Mouse (Mus musculus) heart, postnatal 25 days (tissue): ENCODE measurements around the gene Catsper2. TPM values are rescaled to one million over a fixed set of nuclear protein-coding genes. Genes with fewer than 3 reads are reported as not detected.
"Not testable (repeated sequence)": the region's sequence is repeated elsewhere in the genome, so short reads cannot be mapped to it uniquely, and the experiment has no call there.

ENCODE experiments used
- DNase-seq: peaks from one replicate; pipeline ENCODE4 v3.0.0; 2022; ENCODE audit warnings: low spot score
- intact Hi-C: fragments of 180-260 bp; cut with DNase I; formaldehyde crosslinking; loops from one replicate; pipeline ENCODE4 v1.15.1; 2025
- total RNA-seq, 2 experiments: library from RNA; stranded (reverse); gene quantifications; 2 replicates each; pipeline ENCODE4 v1.2.3; 2021

Catsper2 gene
- total RNA-seq, 2 experiments from 2014 or later: 2.3 to 2.9 TPM

GRCm38 (mm10) chr2:121440834-121441605 lies 27.4 kb upstream of the Catsper2 start:
- intact Hi-C loops: loop anchor here (10.0 kb wide), 1 partner anchor 934 kb away; no protein-coding TSS in a partner anchor
- DNase-seq: no peak

- no peak for DNase-seq
- intact Hi-C loops: loop anchor here (1.0 to 10.0 kb wide), 2 partner anchors 22 to 935 kb away; no protein-coding TSS in a partner anchor
Measured at GRCm38 (mm10) chr2:121439746-121440145, 26.2 kb upstream of the Catsper2 start.

DNA sequence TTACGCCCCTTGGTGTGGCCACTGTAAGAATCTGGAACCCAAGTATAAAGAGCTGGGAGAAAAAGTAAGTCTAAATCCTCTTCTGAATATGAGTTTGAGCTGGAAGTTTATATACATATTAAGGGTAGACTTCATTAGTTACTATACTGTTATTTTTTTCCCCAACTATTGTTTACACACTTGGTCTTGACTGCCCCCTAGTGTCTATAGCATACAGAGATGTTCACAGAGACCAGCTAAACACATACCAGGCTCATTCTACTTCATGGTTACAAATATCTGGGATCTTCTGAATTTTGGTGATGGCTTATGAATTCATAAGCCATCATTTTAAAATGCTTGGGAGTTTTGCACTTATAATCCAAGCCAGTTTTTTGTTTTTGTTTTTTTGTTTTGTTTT lies 21.3 kb upstream of the Catsper2 start:
- intact Hi-C loops: no loop called here
- no peak for DNase-seq

GRCm38 (mm10) chr2:121425890-121426289 lies 12.3 kb upstream of the Catsper2 start:
- intact Hi-C loops: no loop called here

DNA sequence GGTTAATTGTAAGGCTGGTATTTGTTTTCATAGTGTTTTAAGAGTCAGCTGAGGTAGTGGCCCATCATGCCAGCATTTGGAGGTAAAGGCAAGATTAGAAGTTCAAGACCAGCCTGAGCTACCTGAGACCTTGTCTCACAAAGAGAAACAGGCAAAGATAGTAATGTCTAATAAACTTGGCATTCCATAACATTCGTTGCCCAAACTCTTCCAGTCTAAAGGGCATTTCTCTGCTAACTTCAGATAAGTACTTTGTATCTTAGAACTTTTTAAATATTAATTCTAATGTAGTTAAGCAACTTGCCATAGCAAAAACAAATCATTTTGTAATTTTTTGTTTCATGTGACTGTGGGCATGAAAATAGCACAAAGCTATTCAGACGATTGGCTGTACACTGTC lies 9.6 kb upstream of the Catsper2 start:
- DNase-seq: no peak
- intact Hi-C loops: no loop called here

More at GRCm38 (mm10) chr2:121425890-121426289, 12.3 kb upstream of the Catsper2 start:
- DNase-seq: no peak

DNA sequence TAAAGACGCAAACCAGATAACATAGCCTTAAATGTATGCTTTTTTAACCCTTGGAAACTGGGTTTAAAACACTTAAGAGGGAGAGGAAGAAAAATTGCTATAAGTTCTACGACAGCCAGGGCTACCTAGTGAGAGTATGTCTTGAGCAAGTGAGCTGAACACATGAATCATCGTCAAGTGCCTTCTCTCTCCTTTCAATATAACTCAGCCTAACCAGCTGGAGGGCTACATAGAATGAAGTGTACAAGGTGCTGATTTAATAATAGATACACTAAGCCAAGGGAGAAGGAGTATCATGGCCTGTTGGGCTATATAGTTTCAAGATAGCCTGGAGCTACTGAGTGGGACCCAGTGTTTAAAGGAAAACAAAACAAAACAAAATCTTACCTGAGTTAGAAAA lies 4.9 kb upstream of the Catsper2 start:
- intact Hi-C loops: no loop called here
- DNase-seq: no peak

- intact Hi-C loops: no loop called here
- no peak for DNase-seq
Measured at GRCm38 (mm10) chr2:121416356-121416755, 2.8 kb upstream of the Catsper2 start.

DNA sequence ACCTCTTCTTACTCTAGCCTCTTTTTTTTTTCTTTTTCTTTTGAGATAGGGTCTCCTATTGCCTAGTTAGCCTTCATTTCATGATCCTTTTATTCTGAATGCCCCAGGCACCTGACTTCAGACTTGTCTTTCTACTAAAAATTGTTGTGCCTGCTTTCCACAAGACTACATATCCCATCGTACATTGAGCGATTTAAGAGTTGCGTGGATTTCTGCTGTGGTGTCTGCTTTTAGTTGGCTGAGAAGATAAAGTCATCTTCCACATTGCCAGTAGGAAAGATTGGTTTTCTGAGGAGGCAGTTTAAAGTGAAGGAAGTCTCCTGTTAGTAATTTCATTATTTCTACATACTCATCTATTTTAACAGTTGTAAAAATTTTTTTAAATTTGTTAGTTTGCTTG lies 2.0 kb upstream of the Catsper2 start:
- no peak for DNase-seq
- intact Hi-C loops: no loop called here

- intact Hi-C loops: no loop called here
- no peak for DNase-seq
Measured at GRCm38 (mm10) chr2:121415103-121415502, 1.5 kb upstream of the Catsper2 start.

- intact Hi-C loops: no loop called here
- no peak for DNase-seq
Measured at GRCm38 (mm10) chr2:121414139-121414685, 620 bp upstream of the Catsper2 start.

DNA sequence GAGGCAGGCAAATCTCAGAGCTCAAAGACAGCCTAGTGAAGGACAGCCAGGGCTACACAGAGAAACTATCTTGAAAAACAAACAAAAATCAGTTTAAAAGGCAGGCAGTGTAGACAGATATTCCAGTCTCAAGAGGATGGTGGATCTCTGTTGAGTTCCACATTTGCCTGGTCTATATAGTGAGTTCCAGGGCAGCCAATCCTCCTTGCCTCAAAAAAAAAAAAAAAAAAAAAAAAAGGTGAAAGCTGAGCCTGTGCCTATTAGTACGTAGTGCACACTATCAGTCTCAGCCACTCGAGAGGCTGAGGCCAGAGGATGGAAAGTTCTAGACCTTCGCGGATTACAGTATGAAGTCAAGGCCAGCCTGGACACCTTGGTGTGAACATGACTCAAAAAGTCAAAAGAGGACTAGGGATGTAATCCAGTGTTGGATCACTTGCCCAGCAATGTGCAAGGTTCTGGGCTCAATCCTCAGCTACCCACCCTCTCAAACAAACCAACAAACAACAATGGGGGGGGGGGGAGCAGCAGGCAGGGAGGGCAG lies 677 bp downstream of the Catsper2 start:
- no peak for DNase-seq
- intact Hi-C loops: no loop called here

DNA sequence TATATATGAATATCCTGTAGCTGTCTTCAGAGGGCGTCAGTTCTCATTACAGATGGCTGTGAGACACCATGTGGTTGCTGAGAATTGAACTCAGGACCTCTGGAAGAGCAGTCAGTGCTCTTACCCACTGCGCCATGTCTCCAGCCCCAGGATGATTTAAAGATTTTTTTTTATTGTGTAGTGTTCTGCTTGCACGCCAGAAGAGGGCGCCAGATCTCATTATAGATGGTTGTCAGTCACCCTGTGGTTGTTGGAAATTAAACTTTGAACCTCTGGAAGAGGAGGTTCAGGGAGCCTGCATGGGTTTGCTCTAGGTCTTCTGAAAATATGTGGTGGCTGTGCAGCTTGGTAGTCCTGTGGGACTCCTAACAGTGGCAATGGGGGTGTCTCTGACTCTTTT lies 5.4 kb downstream of the Catsper2 start:
- intact Hi-C loops: no loop called here
- no peak for DNase-seq

- no peak for DNase-seq
- intact Hi-C loops: no loop called here
Measured at GRCm38 (mm10) chr2:121403296-121403695, 10.3 kb downstream of the Catsper2 start.

GRCm38 (mm10) chr2:121396624-121397023 lies 17.0 kb downstream of the Catsper2 start:
- intact Hi-C loops: loop anchor here (10.0 kb wide), 1 partner anchor 352 kb away; no protein-coding TSS in a partner anchor

DNA sequence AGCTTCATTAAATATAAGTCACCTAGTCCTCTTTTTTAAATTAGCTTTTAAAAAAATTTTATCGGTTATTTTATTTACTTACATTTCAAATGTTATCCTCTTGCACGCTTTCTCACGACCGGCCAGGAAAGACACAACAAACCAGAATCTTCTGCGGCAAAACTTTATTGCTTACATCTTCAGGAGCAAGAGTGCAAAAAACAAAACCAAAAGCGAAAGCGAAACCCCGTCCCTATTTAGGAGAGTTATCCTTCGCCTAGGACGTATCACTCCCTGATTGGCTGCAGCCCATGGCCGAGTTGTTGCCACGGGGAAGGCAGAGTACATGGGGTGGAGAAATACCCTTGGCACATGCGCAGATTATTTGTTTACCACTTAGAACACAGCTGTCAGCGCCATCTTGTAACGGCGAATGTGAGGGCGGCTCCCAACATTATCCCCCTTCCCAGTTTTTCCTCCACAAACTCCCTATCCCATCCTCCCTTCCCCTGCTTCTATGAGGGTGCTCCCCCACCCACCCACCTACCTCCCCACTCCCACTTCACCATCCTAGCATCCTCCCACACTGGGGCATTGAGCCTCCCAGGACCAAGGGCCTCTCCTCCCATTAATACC lies 26.5 kb downstream of the Catsper2 start, which contains the start of gene Strc:
Gene Strc, minus strand, starts transcription at position 208 of the 615 bp plus-strand sequence.
- DNase-seq: not testable (repeated sequence)

More at GRCm38 (mm10) chr2:121396624-121397023, 17.0 kb downstream of the Catsper2 start:
- no peak for DNase-seq

DNA sequence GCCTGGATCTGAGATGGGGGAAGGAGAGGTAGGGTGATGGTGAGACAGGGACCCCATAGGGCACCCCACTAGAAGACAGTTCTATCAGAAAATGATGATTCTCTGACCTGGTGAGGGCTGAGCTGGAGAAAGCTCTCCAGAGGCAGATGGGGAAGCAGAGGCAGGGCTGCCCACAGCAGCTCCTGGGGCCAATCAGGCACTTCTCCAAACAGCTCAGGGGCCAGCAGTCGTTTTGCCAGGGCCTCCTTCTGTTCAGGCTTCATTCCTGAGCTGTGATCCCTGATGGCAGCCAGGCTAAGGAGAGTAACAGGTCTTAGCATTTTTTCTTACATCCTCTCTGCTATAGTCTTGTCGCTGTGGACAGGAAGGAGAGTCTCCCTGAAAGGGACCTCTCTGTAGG lies 38.8 kb downstream of the Catsper2 start:
- intact Hi-C loops: no loop called here

More for the DNA sequence above, 26.5 kb downstream of the Catsper2 start, which contains the start of gene Strc:
- intact Hi-C loops: not testable (repeated sequence)

GRCm38 (mm10) chr2:121372266-121372665 lies 41.3 kb downstream of the Catsper2 start:
- intact Hi-C loops: no loop called here

More for the DNA sequence above, 38.8 kb downstream of the Catsper2 start:
- DNase-seq: no peak

DNA sequence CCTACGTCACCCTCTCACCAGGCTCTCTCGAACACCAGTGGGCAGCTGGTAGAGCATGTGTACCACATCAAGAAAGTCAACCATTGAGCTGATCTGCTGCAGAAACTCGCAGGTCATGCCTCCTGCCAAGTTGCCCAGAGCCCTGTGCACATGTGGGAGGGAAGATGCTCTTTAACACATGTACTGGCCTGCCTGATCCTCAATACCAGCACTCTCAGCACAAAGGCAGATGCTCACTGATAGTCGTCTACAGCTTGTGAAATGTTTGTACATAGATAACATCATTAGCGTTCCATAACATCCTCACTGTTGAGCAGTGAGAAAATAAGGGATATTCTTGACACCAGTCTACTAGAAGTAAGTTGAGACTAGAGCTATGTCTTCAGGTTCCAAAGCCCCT lies 42.7 kb downstream of the Catsper2 start:
- intact Hi-C loops: no loop called here
- DNase-seq: no peak

More at GRCm38 (mm10) chr2:121372266-121372665, 41.3 kb downstream of the Catsper2 start:
- DNase-seq: no peak

DNA sequence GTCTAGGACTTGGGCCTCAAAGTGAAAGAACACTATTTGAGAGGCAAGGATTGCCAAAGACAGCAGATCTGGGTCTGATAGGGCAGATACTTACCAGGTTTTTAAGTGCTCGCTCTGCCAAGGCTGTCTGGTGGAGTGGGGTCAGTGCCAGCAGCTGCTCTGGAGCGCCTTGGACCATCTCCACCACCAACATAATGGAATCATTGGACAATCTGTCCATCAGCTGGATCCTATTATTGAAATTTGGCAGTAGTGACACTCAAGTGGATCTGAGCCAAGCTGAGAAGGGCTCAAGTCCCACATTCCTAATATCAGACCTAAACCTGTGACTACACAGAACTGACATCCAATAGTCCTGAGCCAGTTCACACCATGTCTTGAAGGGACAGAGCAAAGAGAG lies 44.8 kb downstream of the Catsper2 start:
- intact Hi-C loops: no loop called here
- no peak for DNase-seq

GRCm38 (mm10) chr2:121363656-121364055 lies 49.9 kb downstream of the Catsper2 start:
- DNase-seq: no peak
- intact Hi-C loops: no loop called here
